Mouse (Mus musculus) adrenal gland, adult (tissue): ENCODE measurements around the gene Gm17359.
A peak's percentile ranks its signal among the peaks of the same experiment; 100 is the strongest.

Source experiments
- DNase-seq, 2 experiments: peaks; one replicate each; pipeline ENCODE4 v3.0.0; 2022 to 2023; ENCODE audit warnings: low spot score in 1 of 2; ENCODE audit not compliant: inconsistent age in 2 of 2

Gm17359 gene

GRCm38 (mm10) chr3:79336044-79336766 lies at the start of gene Gm17359:
Gene Gm17359, plus strand, starts transcription at chr3:79336661.
- DNase-seq = no peak

GRCm38 (mm10) chr3:79287108-79287576 lies 49.3 kb upstream of the Gm17359 start:
- peak; percentile 97 to 98 for DNase-seq

GRCm38 (mm10) chr3:79287699-79288458 lies 48.6 kb upstream of the Gm17359 start:
- DNase-seq = no peak

GRCm38 (mm10) chr3:79289050-79289449 lies 47.4 kb upstream of the Gm17359 start:
- DNase-seq = peak in 1 of 2 experiments; percentile 16

- peak in 1 of 2 experiments; percentile 15 for DNase-seq
Measured at GRCm38 (mm10) chr3:79293023-79293422, 43.4 kb upstream of the Gm17359 start.

- DNase-seq = no peak
Measured at GRCm38 (mm10) chr3:79294701-79295100, 41.8 kb upstream of the Gm17359 start.

- DNase-seq = peak in 1 of 2 experiments; percentile 21
Measured at GRCm38 (mm10) chr3:79296049-79296448, 40.4 kb upstream of the Gm17359 start.

- DNase-seq = no peak
Measured at GRCm38 (mm10) chr3:79296586-79296985, 39.9 kb upstream of the Gm17359 start.

GRCm38 (mm10) chr3:79297281-79297680 lies 39.2 kb upstream of the Gm17359 start:
- no peak for DNase-seq

GRCm38 (mm10) chr3:79299401-79299800 lies 37.1 kb upstream of the Gm17359 start:
- no peak for DNase-seq

GRCm38 (mm10) chr3:79308605-79309004 lies 27.9 kb upstream of the Gm17359 start:
- DNase-seq = no peak

GRCm38 (mm10) chr3:79310184-79310583 lies 26.3 kb upstream of the Gm17359 start:
- no peak for DNase-seq

GRCm38 (mm10) chr3:79311895-79312294 lies 24.6 kb upstream of the Gm17359 start:
- DNase-seq = no peak

GRCm38 (mm10) chr3:79314006-79314698 lies 22.3 kb upstream of the Gm17359 start:
- DNase-seq = peak in 1 of 2 experiments; percentile 35

GRCm38 (mm10) chr3:79324697-79325526 lies 11.5 kb upstream of the Gm17359 start:
- DNase-seq = no peak

- DNase-seq = no peak
Measured at GRCm38 (mm10) chr3:79329691-79330315, 6.7 kb upstream of the Gm17359 start.

- DNase-seq = peak; percentile 12 to 64
Measured at GRCm38 (mm10) chr3:79333051-79333450, 3.4 kb upstream of the Gm17359 start.

- DNase-seq = no peak
Measured at GRCm38 (mm10) chr3:79333643-79334200, 2.7 kb upstream of the Gm17359 start.

- no peak for DNase-seq
Measured at GRCm38 (mm10) chr3:79340737-79341136, 4.3 kb downstream of the Gm17359 start.
